Mouse (Mus musculus): ENCODE results near the gene Fam192a. TPM values are rescaled to one million over a fixed set of nuclear protein-coding genes. Genes with fewer than 3 reads are reported as not detected.

Fam192a gene
- total and polyA plus RNA-seq, 2 experiments from 2014 or later = 44.5 to 79.9 TPM

- H3K27me3 ChIP-seq (ENCODE audit: insufficient read depth, low read length) = no peaks in the 10 kb centered on the region
- no peak overlapping the region for H3K4me2 ChIP-seq (ENCODE audit: low read depth)
- no peaks in the 10 kb centered on the region for H3K36me3 ChIP-seq (ENCODE audit: insufficient read depth)
- 88% methylated on average over 9 of the region's 9 CpGs for WGBS
- H3K9ac ChIP-seq = no peak overlapping the region
- TF ChIP-seq CTCF (IDR thresholded peaks at IDR 0.05; ENCODE audit: low read depth) = no peak
- no peaks in the 10 kb centered on the region for H3K9me3 ChIP-seq (ENCODE audit: low read length)
- H3K4me3 ChIP-seq (ENCODE audit: low read depth, low read length) = no peak overlapping the region
- no peak overlapping the region for H3K27ac ChIP-seq (ENCODE audit: low read depth, low read length)
- H3K4me1 ChIP-seq (ENCODE audit: insufficient read depth) = no peaks in the 10 kb centered on the region
- ATAC-seq = no peak
- DNase-seq = no peak
These were observed 77.2 kb downstream of the Fam192a start for GRCm38 (mm10) chr8:94524554-94524953.

Other genes with a start within 250 kb of the Fam192a start
- gene Herpud1, start 215.6 kb downstream of the Fam192a start, total RNA-seq (2014; rRNA removed) = 68.2 and 79.7 TPM in 2 replicates
- gene Herpud1, start 215.6 kb downstream of the Fam192a start, polyA plus RNA-seq (2015; fragmentation: Nextera tagmentation; extraction: Ambion mirVana) = 60.7 and 63.4 TPM in 2 replicates
- 0.69 and 1.6 TPM in 2 replicates for gene Nlrc5, start 167.6 kb downstream of the Fam192a start, total RNA-seq (2014; rRNA removed)
- gene Nlrc5, start 167.6 kb downstream of the Fam192a start, polyA plus RNA-seq (2015; fragmentation: Nextera tagmentation; extraction: Ambion mirVana) = 0.28 and 0.36 TPM in 2 replicates
- gene Cpne2, start 69.0 kb downstream of the Fam192a start, total RNA-seq (2014; rRNA removed) = 49.2 and 68.8 TPM in 2 replicates
- gene Cpne2, start 69.0 kb downstream of the Fam192a start, polyA plus RNA-seq (2015; fragmentation: Nextera tagmentation; extraction: Ambion mirVana) = 41.6 and 58.3 TPM in 2 replicates
- 53.5 and 55.8 TPM in 2 replicates for gene Rspry1, start 60 bp downstream of the Fam192a start, total RNA-seq (2014; rRNA removed)
- gene Rspry1, start 60 bp downstream of the Fam192a start, polyA plus RNA-seq (2015; fragmentation: Nextera tagmentation; extraction: Ambion mirVana) = 26.2 and 32.0 TPM in 2 replicates
- 112 and 136 TPM in 2 replicates for gene Arl2bp, start 64.6 kb upstream of the Fam192a start, total RNA-seq (2014; rRNA removed)
- 154 and 183 TPM in 2 replicates for gene Arl2bp, start 64.6 kb upstream of the Fam192a start, polyA plus RNA-seq (2015; fragmentation: Nextera tagmentation; extraction: Ambion mirVana)
- 4.6 and 11.6 TPM in 2 replicates for gene Pllp, start 94.3 kb upstream of the Fam192a start, total RNA-seq (2014; rRNA removed)
- gene Pllp, start 94.3 kb upstream of the Fam192a start, polyA plus RNA-seq (2015; fragmentation: Nextera tagmentation; extraction: Ambion mirVana) = 6.8 and 8.6 TPM in 2 replicates
- gene Ccl22, start 143.6 kb upstream of the Fam192a start, total RNA-seq (2014; rRNA removed) = not detected in 2 replicates
- gene Ccl22, start 143.6 kb upstream of the Fam192a start, polyA plus RNA-seq (2015; fragmentation: Nextera tagmentation; extraction: Ambion mirVana) = 0.15 TPM in 1 of 2 replicates, not detected in the other
- 61.5 and 68.7 TPM in 2 replicates for gene Cx3cl1, start 170.0 kb upstream of the Fam192a start, total RNA-seq (2014; rRNA removed)
- 61.8 and 80.0 TPM in 2 replicates for gene Cx3cl1, start 170.0 kb upstream of the Fam192a start, polyA plus RNA-seq (2015; fragmentation: Nextera tagmentation; extraction: Ambion mirVana)
- gene Ccl17, start 208.5 kb upstream of the Fam192a start, total RNA-seq (2014; rRNA removed) = not detected in 2 replicates
- 4.7 and 5.0 TPM in 2 replicates for gene Ccl17, start 208.5 kb upstream of the Fam192a start, polyA plus RNA-seq (2015; fragmentation: Nextera tagmentation; extraction: Ambion mirVana)
- gene Coq9, start 236.3 kb upstream of the Fam192a start, total RNA-seq (2014; rRNA removed) = 87.3 and 89.6 TPM in 2 replicates
- 45.4 and 52.6 TPM in 2 replicates for gene Coq9, start 236.3 kb upstream of the Fam192a start, polyA plus RNA-seq (2015; fragmentation: Nextera tagmentation; extraction: Ambion mirVana)
- 50.1 and 51.1 TPM in 2 replicates for gene Ciapin1, start 236.4 kb upstream of the Fam192a start, total RNA-seq (2014; rRNA removed)
- gene Ciapin1, start 236.4 kb upstream of the Fam192a start, polyA plus RNA-seq (2015; fragmentation: Nextera tagmentation; extraction: Ambion mirVana) = 108 and 120 TPM in 2 replicates

Measured in forebrain, postnatal 0 days (tissue).